Mouse (Mus musculus): Measurements from ENCODE around the gene Gm20517.

DNA sequence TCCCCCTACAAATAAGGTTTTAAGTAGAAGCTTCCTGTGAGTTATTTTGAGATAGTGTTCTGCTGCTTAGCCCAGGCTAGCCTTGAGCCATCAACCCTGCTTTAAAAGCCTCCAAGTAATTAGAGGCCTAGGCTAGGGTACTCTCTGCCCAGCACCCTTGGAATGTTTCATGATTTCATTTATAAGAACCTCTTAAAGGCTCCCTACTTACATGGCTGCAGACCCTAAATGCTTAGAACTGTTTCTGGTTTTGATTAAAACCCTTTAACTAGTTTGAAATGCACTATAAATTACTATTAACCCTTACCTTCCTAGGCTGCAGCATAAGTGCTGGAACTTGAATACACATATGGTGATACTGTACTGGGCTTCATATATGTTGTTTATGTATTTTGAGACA, 39.0 kb upstream of the Gm20517 start:
- TF ChIP-seq POLR2A (IDR thresholded peaks at IDR 0.05; ENCODE audit: low read depth, low read length) (no peak), CTCF (IDR thresholded peaks at IDR 0.05; ENCODE audit: extremely low read depth, insufficient read length, insufficient replicate concordance, low read depth, low read length) (no peak)
